Comparison of ENCODE assay signal across 48 mouse cellular contexts in genomic region chr4:96565808-96566207, GRCm38 (mm10). TPM values are rescaled to one million over a fixed set of nuclear protein-coding genes. Genes with fewer than 3 reads are reported as not detected.
"Had no signal": no experiment of that assay in that cellular context is flagged by ENCODE, and none has a peak within 500 bp of the region (broad histone marks: within the 10 kb centered on the region; RNA-seq: fewer than 3 reads in every experiment).

No protein-coding gene starts in this region.

- H3K36me3 ChIP-seq: heart, embryonic 10.5 days; heart, embryonic 12.5 days; heart, embryonic 13.5 days; heart, embryonic 15.5 days; hindbrain, embryonic 10.5 days; hindbrain, embryonic 12.5 days; hindbrain, embryonic 13.5 days; hindbrain, embryonic 15.5 days; kidney, embryonic 15.5 days had no signal

- H3K9me3 ChIP-seq: heart, embryonic 10.5 days; heart, embryonic 12.5 days; heart, embryonic 13.5 days; heart, embryonic 15.5 days; hindbrain, embryonic 10.5 days; hindbrain, embryonic 12.5 days; hindbrain, embryonic 13.5 days; hindbrain, embryonic 15.5 days; kidney, embryonic 15.5 days had no signal

- H3K4me3 ChIP-seq: heart, adult 2 months; heart, embryonic 10.5 days; heart, embryonic 12.5 days; heart, embryonic 13.5 days; heart, embryonic 15.5 days; hindbrain, embryonic 10.5 days; hindbrain, embryonic 12.5 days; hindbrain, embryonic 13.5 days; hindbrain, embryonic 15.5 days; kidney, embryonic 15.5 days; layer of hippocampus, adult 2 months; left cerebral cortex, adult 2 months had no signal

- H3K27me3 ChIP-seq: heart, embryonic 12.5 days; heart, embryonic 13.5 days; heart, embryonic 15.5 days; hindbrain, embryonic 12.5 days; hindbrain, embryonic 13.5 days; hindbrain, embryonic 15.5 days; kidney, embryonic 15.5 days had no signal

- H3K4me2 ChIP-seq: heart, embryonic 12.5 days; heart, embryonic 13.5 days; heart, embryonic 15.5 days; hindbrain, embryonic 12.5 days; hindbrain, embryonic 13.5 days; hindbrain, embryonic 14.5 days; hindbrain, embryonic 15.5 days; kidney, embryonic 15.5 days had no signal

- H3K4me1 ChIP-seq: heart, embryonic 10.5 days; heart, embryonic 12.5 days; heart, embryonic 13.5 days; heart, embryonic 15.5 days; hindbrain, embryonic 10.5 days; hindbrain, embryonic 12.5 days; hindbrain, embryonic 13.5 days; hindbrain, embryonic 15.5 days; kidney, embryonic 15.5 days had no signal

- ATAC-seq: hindbrain, embryonic 16.5 days; hindbrain, postnatal 0 days; inflammation-experienced regulatory T-cells, adult 6 months had no signal

- H3K27ac ChIP-seq: heart, adult 2 months; heart, embryonic 10.5 days; heart, embryonic 13.5 days; heart, embryonic 15.5 days; hindbrain, embryonic 10.5 days; hindbrain, embryonic 12.5 days; hindbrain, embryonic 13.5 days; hindbrain, embryonic 14.5 days; hindbrain, embryonic 15.5 days; hindbrain, postnatal 0 days; kidney, embryonic 15.5 days; kidney, postnatal 0 days; layer of hippocampus, adult 2 months; left cerebral cortex, adult 2 months had no signal

- DNase-seq: heart, adult 2 months; heart, postnatal 10 days; heart, postnatal 14 days; heart, postnatal 36 days; heart, postnatal 4 days; kidney, adult 11 months; kidney, adult 18-20 months; kidney, adult 2 months; kidney, adult 8-10 months; kidney, adult 9 months; kidney, postnatal 10 days; kidney, postnatal 14 days; kidney, postnatal 25 days; kidney, postnatal 36 days; kidney, postnatal 4 days; layer of hippocampus, adult 9-11 months; layer of hippocampus, postnatal 36 days had no signal

- H3K9ac ChIP-seq: heart, embryonic 12.5 days; heart, embryonic 13.5 days; heart, embryonic 15.5 days; hindbrain, embryonic 12.5 days; hindbrain, embryonic 13.5 days; hindbrain, embryonic 14.5 days; hindbrain, embryonic 15.5 days; kidney, embryonic 15.5 days had no signal

RNA-seq across cellular contexts. Expression of gene Cyp2j6, which starts 12.3 kb away (rescaled TPM):
- polyA plus RNA-seq: inflammation-experienced regulatory T-cells, adult 6 months had no signal

RNA-seq across cellular contexts. Expression of gene Cyp2j8, which starts 58.6 kb away (rescaled TPM):
- total RNA-seq: heart, adult 2 months; heart, adult 8-10 months; heart, postnatal 10 days; heart, postnatal 14 days; heart, postnatal 25 days; heart, postnatal 36 days; heart, postnatal 4 days; hematopoietic stem cell, adult 5-6 weeks; hindbrain, postnatal 0 days; layer of hippocampus, adult 18-20 months; layer of hippocampus, adult 8-10 months; layer of hippocampus, postnatal 14 days; layer of hippocampus, postnatal 25 days had no signal
- polyA plus RNA-seq: heart, adult 2 months; heart, embryonic 10.5 days; heart, embryonic 12.5 days; heart, embryonic 13.5 days; heart, embryonic 14.5 days; heart, embryonic 15.5 days; heart, embryonic 16.5 days; heart, postnatal 0 days; hindbrain, embryonic 10.5 days; hindbrain, embryonic 11.5 days; hindbrain, embryonic 12.5 days; hindbrain, embryonic 13.5 days; hindbrain, embryonic 14.5 days; hindbrain, embryonic 15.5 days; hindbrain, postnatal 0 days; inflammation-experienced regulatory T-cells, adult 6 months; intestine, embryonic 14.5 days; kidney, embryonic 14.5 days; kidney, embryonic 15.5 days; kidney, embryonic 16.5 days; large intestine, adult 2 months had no signal
